ENCODE assay signal across 8 mouse cellular contexts in the genomic region with DNA sequence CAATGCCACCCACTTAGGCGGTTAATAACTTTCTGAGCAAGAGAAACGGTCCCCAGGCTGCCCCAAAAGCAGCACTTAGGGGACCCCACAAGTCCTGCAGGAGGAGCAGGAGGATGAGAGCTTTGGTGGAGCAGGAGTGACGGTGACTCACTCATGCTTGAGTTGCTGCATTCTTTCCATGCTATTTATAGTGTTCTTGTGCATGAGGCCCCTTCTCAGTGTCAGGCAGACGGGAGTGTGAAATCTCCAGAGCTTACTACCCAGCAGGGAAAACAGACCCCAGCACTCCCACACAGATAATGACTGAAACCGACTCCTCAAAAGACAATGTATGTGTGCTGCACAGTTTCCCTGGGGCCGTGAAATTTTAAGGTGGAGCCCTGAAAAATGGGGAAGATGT. TPM values are rescaled to one million over a fixed set of nuclear protein-coding genes. Genes with fewer than 3 reads are reported as not detected.
DNase-seq lines count a peak whose midpoint lies in the region; ATAC-seq and TF ChIP-seq lines count a peak whose summit lies in the region.

No protein-coding gene starts in this region.

- intact Hi-C loops in left cerebral cortex, postnatal 10 days (cut with DNase I) = no loop called here

- H3K4me1 ChIP-seq in limb, embryonic 14.5 days (ENCODE audit: control insufficient read depth, insufficient read depth, low read length) = peaks cover 10% of the 10 kb centered on the region
- H3K4me1 ChIP-seq in stomach, embryonic 15.5 days = peaks cover 8% of the 10 kb centered on the region

- H3K9me3 ChIP-seq in limb, embryonic 14.5 days (ENCODE audit: control insufficient read depth, low read length) = no peaks in the 10 kb centered on the region
- H3K9me3 ChIP-seq in stomach, embryonic 15.5 days = no peaks in the 10 kb centered on the region

- H3K36me3 ChIP-seq in limb, embryonic 14.5 days (ENCODE audit: control insufficient read depth, insufficient read depth, low read length) = no peaks in the 10 kb centered on the region
- no peaks in the 10 kb centered on the region for H3K36me3 ChIP-seq in stomach, embryonic 15.5 days

- H3K4me2 ChIP-seq in limb, embryonic 14.5 days (replicated peaks; ENCODE audit: low read depth, low read length, severe bottlenecking) = no peak overlapping the region
- H3K4me2 ChIP-seq in stomach, embryonic 15.5 days = no peak overlapping the region

- WGBS in limb, embryonic 14.5 days = 28% methylated on average over 6 of the region's 6 CpGs
- 33% methylated on average over 6 of the region's 6 CpGs for WGBS in stomach, embryonic 15.5 days

- peak; percentile 20 for DNase-seq in adrenal gland, adult 2 months
- no peak for DNase-seq in adrenal gland, adult 8-10 months
- peak; percentile 24 to 54 for DNase-seq in left cerebral cortex, adult 18-20 months (ENCODE audit: low spot score in 2 of 2)
- no peak for DNase-seq in left cerebral cortex, postnatal 10 days (ENCODE audit: extremely low spot score in 1 of 2, low spot score in 2 of 2)
- DNase-seq in limb, embryonic 14.5 days (ENCODE audit: low spot score) = peak; percentile 59
- DNase-seq in ovary, adult 18-20 months (ENCODE audit: low spot score) = no peak
- no peak for DNase-seq in kidney, adult 8-10 months

- H3K27me3 ChIP-seq in limb, embryonic 14.5 days (ENCODE audit: control insufficient read depth, insufficient read depth, low read length) = no peaks in the 10 kb centered on the region
- no peaks in the 10 kb centered on the region for H3K27me3 ChIP-seq in stomach, embryonic 15.5 days (replicated peaks)

- 0 out of 2 replicates have a peak, but pooled peaks have one; percentile 51 for ATAC-seq in limb, embryonic 14.5 days (ENCODE audit: low FRiP score, low read depth)
- ATAC-seq in stomach, embryonic 15.5 days (ENCODE audit: insufficient read depth, low FRiP score, low read depth) = no peak

- TF ChIP-seq POLR2A in limb, embryonic 14.5 days (IDR thresholded peaks at IDR 0.05; ENCODE audit: borderline replicate concordance, extremely low read depth, insufficient read depth, insufficient read length) = no peak

- H3K9ac ChIP-seq in limb, embryonic 14.5 days (ENCODE audit: low read depth, low read length, severe bottlenecking) = no peak overlapping the region; the same call in 1 of the 2 replicates
- no peak overlapping the region for H3K9ac ChIP-seq in stomach, embryonic 15.5 days

- H3K4me3 ChIP-seq in limb, embryonic 14.5 days (replicated peaks; ENCODE audit: low read length) = no peak overlapping the region
- no peak overlapping the region for H3K4me3 ChIP-seq in stomach, embryonic 15.5 days (replicated peaks)

- H3K27ac ChIP-seq in limb, embryonic 14.5 days (replicated peaks; ENCODE audit: low read depth, low read length) = no peak overlapping the region; the same call in 1 of the 2 replicates
- peak overlapping the region; percentile 75 for H3K27ac ChIP-seq in stomach, embryonic 15.5 days

RNA-seq across cellular contexts. Expression of a gene that starts 23.5 kb away (rescaled TPM):
- 100 to 1,000 TPM in 1 of 2 experiments, 10 to 100 TPM in 1; 57.8 to 114 TPM for total RNA-seq in adrenal gland, adult 2 months (2021)
- 22.8 and 34.2 TPM in 2 replicates for polyA plus RNA-seq in adrenal gland, adult 2 months (2012; rRNA removed)
- 10 to 100 TPM; 19.0 to 42.8 (median 24.0) TPM for total RNA-seq in adrenal gland, adult 8-10 months (2022)
- 10 to 100 TPM; 49.5 to 52.7 TPM for total RNA-seq in left cerebral cortex, adult 18-20 months (2021)
- 10 to 100 TPM; 32.9 to 34.9 TPM for total RNA-seq in left cerebral cortex, postnatal 10 days (2021)
- 21.3 and 22.1 TPM in 2 replicates for polyA plus RNA-seq in limb, embryonic 14.5 days (2012; rRNA removed)
- polyA plus RNA-seq in limb, embryonic 14.5 days (2014; fragmentation: Nextera tagmentation; extraction: Ambion mirVana) = 27.7 and 36.8 TPM in 2 replicates
- 35.2 and 50.5 TPM in 2 replicates for polyA plus RNA-seq in stomach, embryonic 15.5 days (2015; fragmentation: Nextera tagmentation; extraction: Ambion mirVana)

Comparison
In these comparisons a context has a peak if more than half of its experiments do, and no peak if none do; other contexts are left out.
1. DNase-seq: peak in adrenal gland, adult 2 months (single experiment), left cerebral cortex, adult 18-20 months (2 of 2) and limb, embryonic 14.5 days (single experiment); none in adrenal gland, adult 8-10 months (single experiment), left cerebral cortex, postnatal 10 days (0 of 2), ovary, adult 18-20 months (single experiment) and kidney, adult 8-10 months (0 of 2).